Mouse (Mus musculus) retina, embryonic 14.5 days (tissue): ENCODE results near the gene Skint11.
"Not testable (repeated sequence)": the region's sequence is repeated elsewhere in the genome, so short reads cannot be mapped to it uniquely, and the experiment has no call there.

Experiments
- DNase-seq: peaks from one replicate; pipeline ENCODE4 v3.0.0-alpha.2; 2015; ENCODE audit warnings: low spot score

The Skint11 gene

GRCm38 (mm10) chr4:114163084-114163483 lies at the start of gene Skint11:
Gene Skint11, plus strand, starts transcription at chr4:114163384.
- DNase-seq = no peak

- no peak for DNase-seq
Measured at GRCm38 (mm10) chr4:114161149-114161548, 2.0 kb upstream of the Skint11 start.

GRCm38 (mm10) chr4:114172898-114173297 lies 9.7 kb downstream of the Skint11 start:
- DNase-seq = not testable (repeated sequence)

DNA sequence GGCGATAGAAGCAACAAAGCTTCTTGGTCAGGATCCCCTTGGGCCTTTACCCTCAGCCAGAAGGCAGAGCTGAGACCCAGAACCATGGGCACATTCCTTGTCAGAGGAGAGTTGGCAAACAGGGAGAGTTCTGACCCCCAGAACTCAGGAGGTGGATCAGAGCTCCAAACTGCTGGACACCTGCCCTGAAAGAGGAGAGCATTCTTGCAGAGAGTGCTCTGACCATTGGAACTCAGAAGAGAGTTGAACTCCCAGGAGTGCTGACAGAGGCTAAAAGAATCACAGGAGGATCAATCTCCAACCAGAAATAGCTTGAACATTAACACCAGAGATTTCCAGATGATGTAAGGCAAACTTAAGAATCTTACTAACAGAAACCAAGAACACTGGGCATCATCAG lies 93.7 kb downstream of the Skint11 start:
- DNase-seq = not testable (repeated sequence)
